Mouse (Mus musculus): Measurements from ENCODE around the gene Il4ra.

Il4ra gene

DNA sequence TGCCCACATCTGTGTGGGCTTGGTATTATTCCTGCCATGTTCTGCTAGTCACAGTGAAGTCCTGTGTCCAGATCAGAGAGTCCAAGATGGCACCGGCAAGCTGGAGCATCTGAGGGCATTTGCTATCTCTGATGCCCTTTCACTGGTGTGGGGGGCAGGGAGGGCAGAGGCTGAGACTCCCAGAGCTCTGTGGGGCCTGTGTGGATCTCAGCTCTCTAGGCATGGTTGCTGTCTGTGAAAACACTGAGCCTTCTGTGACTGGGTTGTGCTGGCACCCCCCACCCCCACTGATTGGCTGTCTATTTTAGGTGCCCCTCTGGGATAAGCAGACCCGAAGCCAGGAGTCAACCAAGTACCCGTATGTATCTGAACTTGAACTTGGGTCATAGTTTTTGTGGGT lies 22.9 kb downstream of the Il4ra start:
- DNase-seq, result no peak

GRCm38 (mm10) chr7:125575738-125576540 lies 24.0 kb downstream of the Il4ra start:
- no peak for DNase-seq

DNA sequence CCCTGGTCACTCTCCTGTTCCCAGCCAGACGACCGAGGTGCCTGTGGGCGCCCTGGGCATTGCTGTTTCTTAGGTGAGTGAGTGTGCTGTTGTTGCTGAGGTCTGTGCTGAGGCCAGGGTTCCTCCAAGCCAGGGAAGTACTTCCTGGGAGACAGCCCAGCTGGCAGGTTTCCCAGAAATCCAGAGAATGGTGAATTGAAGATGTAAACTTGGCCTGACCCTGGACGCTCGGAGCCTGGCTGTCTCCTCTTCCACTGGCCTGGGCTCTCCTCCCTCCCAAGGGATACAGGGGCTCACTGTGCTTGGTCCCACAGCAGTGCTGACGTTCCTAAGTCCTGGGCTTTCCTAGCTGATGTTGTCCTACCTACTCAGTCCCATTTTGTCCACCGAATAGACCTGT lies 25.1 kb downstream of the Il4ra start:
- peak in 1 of 2 experiments; percentile 37 for DNase-seq

GRCm38 (mm10) chr7:125577486-125578088 lies 25.7 kb downstream of the Il4ra start:
- DNase-seq, result peak; percentile 12 to 24

GRCm38 (mm10) chr7:125578106-125578505 lies 26.2 kb downstream of the Il4ra start:
- no peak for DNase-seq

GRCm38 (mm10) chr7:125579545-125580219 lies 27.8 kb downstream of the Il4ra start:
- no peak for DNase-seq

DNA sequence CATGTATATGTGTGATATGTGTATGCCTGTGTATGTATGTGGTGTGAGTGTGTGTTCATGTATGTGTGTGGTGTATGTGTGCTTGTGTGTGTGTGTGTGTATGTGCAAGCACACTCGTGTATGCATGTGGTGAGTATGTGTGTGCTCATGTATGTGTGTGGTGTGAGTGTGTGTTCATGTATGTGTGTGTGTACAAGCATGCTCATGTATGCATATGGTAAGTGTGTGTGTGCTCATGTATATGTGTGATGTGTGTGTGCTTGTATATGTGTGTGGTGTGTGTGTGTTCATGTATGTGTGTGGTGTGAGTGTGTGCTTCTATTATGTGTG lies 28.3 kb downstream of the Il4ra start:
- no peak for DNase-seq

- DNase-seq, result peak; percentile 14 to 16
Measured at GRCm38 (mm10) chr7:125580625-125581316, 28.9 kb downstream of the Il4ra start.

DNA sequence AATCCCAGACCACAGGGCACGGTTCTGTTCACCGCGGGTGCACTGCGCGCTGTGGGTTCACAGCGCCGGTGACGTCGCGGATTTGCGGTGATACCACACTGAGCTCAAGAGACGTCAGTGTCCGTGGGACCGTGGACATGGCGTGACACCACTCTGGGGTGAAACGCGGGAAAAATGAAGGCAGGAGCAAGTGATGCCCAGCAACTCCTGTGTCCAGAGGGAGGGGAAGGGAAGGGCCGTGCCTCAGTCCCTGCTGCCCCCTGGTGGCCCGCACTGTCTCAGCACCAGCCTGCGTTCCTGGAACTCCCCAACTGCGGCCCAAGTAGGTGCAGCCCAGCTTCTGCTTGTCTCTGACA lies 29.4 kb downstream of the Il4ra start:
- DNase-seq, result peak; percentile 88

DNA sequence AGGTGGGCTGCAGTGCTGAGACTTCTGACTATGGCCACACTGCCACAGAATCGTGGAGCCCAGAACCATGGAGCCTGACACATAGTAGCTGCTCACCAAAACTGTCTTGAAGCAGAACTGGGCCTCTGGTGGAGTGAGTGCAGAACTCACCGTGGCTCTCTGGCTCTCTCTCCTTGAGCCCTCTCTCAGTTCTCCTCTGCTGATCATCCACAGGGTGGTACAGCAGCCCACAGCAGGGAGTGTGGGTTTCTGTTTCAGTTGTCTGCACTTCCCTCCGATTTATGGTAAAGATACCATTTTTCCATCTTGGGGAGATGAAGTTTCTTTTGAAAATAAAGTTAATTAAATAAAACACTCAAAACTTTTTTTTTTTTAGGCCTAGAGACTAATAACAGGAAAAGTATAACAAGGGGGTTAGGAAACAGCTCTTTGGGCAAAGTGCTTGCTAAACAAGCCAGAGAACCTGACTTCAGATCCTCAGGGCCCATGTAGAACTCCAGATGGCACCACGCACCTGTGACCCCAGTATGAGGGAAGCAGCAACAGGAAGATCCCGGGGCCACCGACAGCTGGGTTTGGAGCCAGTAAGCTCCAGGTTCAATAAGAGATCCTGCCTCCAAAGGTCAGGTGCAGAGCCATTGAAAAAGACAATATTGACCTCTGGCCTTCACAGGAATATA lies 31.5 kb downstream of the Il4ra start:
- no peak for DNase-seq

DNA sequence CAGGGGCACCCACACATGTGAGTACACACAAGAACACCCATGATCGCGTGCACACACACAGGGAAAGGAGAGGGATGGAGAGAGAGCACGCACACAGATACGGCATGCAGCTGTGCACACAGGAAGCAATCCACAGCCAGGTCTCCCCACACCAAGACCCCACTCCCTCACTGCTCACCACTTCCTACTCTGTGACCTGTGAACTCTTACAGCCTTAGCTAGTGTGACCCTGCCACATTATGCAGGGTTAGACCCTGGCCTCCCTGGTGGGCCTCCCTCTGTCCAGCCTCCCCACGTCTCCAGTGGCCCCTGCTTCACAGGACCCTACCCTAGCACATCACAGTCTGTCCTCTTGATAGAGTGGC lies 32.1 kb downstream of the Il4ra start:
- DNase-seq, result no peak

- DNase-seq, result no peak
Measured at GRCm38 (mm10) chr7:125586355-125586754, 34.4 kb downstream of the Il4ra start.

GRCm38 (mm10) chr7:125588721-125589120 lies 36.8 kb downstream of the Il4ra start:
- DNase-seq, result no peak

DNA sequence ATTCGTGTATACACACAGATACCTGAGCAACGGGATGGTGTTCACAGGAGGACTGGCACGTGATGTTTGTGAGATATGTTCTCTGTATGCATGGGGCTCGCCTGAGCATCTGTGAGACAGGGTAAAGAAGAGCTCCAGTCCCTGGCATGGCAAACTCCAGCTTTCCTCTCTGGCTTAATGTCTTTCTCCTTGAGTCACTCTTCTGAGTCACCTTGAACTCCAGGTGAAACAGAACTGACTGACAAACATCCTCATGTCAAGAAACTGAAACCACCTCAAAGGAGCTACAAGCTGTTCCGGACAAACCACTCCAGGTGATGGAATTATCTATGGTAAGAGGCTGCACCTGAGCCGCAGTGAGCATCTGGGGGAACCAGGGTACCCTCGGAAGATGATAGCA lies 38.0 kb downstream of the Il4ra start:
- DNase-seq, result no peak

DNA sequence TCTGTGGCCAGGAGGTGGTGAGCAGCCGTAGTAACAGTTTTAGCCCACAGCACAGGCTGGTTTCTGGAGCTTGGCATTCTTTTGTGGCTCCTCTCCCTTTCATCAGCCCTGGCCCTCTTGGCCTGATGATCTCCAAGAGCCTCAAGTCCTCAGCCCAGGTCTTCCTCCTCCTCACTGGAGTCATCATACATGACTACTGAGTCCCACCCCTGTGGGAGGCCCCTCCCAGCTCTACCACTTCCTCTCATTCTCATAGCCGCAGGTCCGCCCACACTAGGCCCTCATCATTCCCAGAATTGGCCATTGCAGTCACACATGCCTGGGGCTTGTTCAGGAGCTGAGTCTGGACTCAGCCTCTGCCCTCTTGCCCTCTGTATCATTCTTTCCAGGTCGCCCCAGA lies 41.9 kb downstream of the Il4ra start:
- no peak for DNase-seq

- DNase-seq, result no peak
Measured at GRCm38 (mm10) chr7:125596406-125596805, 44.5 kb downstream of the Il4ra start.

DNA sequence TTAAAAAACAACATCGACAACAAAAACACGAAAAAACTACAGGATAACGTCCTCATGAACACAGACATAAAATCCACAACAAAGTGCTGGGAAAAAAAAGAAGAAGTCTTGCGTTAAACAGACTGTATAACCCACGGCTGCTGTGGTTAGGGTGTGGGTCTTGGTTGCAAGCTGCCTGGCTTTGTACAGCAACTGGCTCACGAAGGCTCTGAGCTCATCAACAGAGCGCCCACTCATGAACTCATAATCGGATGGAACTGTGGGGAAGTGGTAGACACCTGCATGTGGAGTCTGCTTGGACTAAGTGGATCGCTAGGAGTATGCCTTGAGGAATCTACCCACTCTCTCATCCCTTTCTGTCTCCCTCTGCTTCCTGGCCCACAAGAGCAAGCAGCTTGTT lies 45.2 kb downstream of the Il4ra start:
- no peak for DNase-seq

DNA sequence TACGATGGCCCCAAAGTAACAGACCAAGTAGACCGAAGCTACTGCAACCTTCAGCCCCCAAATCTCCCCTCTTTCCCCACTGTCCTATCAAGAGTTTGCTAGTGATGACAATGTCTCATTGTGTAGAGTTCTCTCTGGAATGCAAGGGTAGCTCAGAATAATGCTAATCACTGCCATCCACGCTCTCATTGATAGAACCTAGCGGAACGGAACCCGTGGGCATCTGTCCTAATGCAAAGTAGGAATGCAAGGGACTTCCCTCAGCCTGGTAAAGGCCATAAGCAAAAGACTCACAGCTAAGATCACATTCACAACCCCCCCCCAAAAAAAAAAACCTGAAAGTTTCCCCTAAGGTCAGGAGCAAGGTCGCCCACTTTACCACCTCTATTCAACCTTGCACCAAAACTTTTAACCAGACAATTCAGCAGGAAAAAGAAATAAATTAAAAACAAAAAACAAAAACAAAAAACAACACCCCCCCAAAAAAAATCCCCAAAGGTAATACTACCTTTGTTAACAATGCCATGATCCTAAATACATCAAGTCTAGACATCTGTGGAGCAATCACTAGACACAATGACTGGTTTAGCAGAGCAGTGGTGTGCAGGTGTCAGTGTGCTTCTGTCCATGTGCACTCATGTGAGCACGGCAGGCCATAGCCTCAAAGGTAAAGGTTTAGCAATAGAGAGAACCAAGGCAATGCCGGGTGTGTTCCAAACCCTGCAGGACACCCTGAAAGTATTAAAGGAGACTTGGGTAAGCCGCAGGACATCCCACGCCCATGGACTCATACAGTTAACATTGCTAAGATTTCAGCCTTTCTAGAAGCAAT lies 45.8 kb downstream of the Il4ra start:
- no peak for DNase-seq

GRCm38 (mm10) chr7:125599373-125599973 lies 47.6 kb downstream of the Il4ra start:
- no peak for DNase-seq

GRCm38 (mm10) chr7:125600136-125600535 lies 48.2 kb downstream of the Il4ra start:
- DNase-seq, result no peak

DNA sequence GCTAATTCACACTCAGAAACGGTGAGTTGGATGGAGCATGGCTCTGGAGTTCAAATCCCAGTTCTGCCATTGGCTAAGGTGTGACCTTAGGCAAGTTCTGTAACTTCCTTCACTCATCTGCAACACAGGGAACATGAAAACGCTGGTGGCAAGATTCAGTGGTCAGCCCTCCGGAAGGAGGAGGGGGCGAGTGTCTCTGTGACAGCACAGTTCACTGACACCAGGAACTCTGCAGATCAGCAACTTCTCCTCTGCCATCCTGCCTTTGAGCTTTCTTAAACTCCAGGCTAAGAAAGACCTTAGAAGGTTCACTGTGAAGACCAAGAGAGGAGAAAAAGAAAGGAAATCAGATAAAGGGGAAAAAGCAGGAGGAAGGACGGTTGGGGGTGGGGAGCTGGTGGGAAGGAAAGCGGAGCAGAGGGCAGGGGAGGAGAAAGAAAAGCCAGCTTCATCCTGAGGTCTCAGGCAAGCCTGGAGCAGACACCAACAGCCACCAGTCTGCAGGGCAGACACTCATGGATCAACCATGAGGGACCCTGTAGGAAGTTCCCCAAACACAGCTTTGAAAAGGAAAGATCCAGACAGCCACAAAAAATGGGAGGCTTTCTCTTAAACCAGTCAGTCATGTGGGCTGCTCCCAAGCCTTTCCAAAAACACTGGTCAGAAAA lies 48.8 kb downstream of the Il4ra start:
- DNase-seq, result no peak
